In the genomic region with DNA sequence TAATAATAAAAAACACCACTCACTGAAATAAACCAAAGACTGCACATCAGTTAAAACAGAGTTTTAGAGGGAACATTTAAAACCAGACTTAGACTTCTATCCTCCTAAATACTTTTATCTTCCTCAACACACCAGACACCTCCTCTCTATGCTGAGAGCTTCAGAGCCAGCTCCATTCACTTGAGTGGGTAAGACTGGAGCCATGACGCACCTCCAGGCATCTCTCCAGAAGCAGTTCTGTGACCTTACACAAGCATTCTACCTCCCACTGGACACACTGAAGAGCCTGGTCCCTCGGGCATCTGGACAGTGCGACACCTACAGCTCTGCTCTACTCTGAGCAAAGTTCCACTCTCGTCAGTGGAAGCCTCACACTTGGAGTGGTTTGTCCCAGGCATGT, we compare ENCODE assay signal across 19 mouse cellular contexts. TPM values are rescaled to one million over a fixed set of nuclear protein-coding genes. Genes with fewer than 3 reads are reported as not detected.
"Had no signal": no experiment of that assay in that cellular context is flagged by ENCODE, and none has a peak within 500 bp of the region (broad histone marks: within the 10 kb centered on the region; RNA-seq: fewer than 3 reads in every experiment).

No protein-coding gene starts in this region.

- H3K27ac ChIP-seq: liver, embryonic 15.5 days; macrophage; midbrain, embryonic 15.5 days; neural tube, embryonic 12.5 days had no signal

- H3K27me3 ChIP-seq: liver, embryonic 15.5 days; megakaryocyte, embryonic 14.5 days; midbrain, embryonic 15.5 days; neural tube, embryonic 12.5 days had no signal

- H3K9me3 ChIP-seq: liver, embryonic 15.5 days; megakaryocyte, embryonic 14.5 days; midbrain, embryonic 15.5 days; neural tube, embryonic 12.5 days had no signal

- H3K4me3 ChIP-seq: liver, embryonic 15.5 days; megakaryocyte, embryonic 14.5 days; midbrain, embryonic 15.5 days; neural tube, embryonic 12.5 days had no signal

- H3K36me3 ChIP-seq: midbrain, embryonic 15.5 days had no signal

- DNase-seq: kidney, postnatal 25 days; lung, adult 2 months; thymus, postnatal 4 days had no signal

- ATAC-seq: lung, postnatal 0 days; midbrain, embryonic 15.5 days had no signal

- H3K9ac ChIP-seq: liver, embryonic 15.5 days; midbrain, embryonic 15.5 days; neural tube, embryonic 12.5 days had no signal

- H3K4me1 ChIP-seq: liver, embryonic 15.5 days had no signal

- H3K4me2 ChIP-seq: liver, embryonic 11.5 days; liver, embryonic 15.5 days; midbrain, embryonic 11.5 days; midbrain, embryonic 15.5 days; neural tube, embryonic 12.5 days had no signal

RNA-seq across cellular contexts. Expression of a gene that starts 14.4 kb away (rescaled TPM):
- total RNA-seq: layer of hippocampus, postnatal 25 days; left cerebral cortex, adult 8-10 months; left cerebral cortex, postnatal 36 days; monocyte, adult 5-6 weeks; neutrophil, adult 5-6 weeks had no signal
- polyA plus RNA-seq: kidney, embryonic 16.5 days; limb, embryonic 14.5 days; liver, embryonic 11.5 days; liver, embryonic 15.5 days; lung, adult 2 months; lung, postnatal 0 days; macrophage; midbrain, embryonic 11.5 days; midbrain, embryonic 15.5 days; neural tube, embryonic 12.5 days; stomach, embryonic 14.5 days had no signal
